Mouse (Mus musculus): ENCODE data around the gene Acot1. TPM values are rescaled to one million over a fixed set of nuclear protein-coding genes. Genes with fewer than 3 reads are reported as not detected.
"Not testable (repeated sequence)": the region's sequence is repeated elsewhere in the genome, so short reads cannot be mapped to it uniquely, and the experiment has no call there.

Gene Acot1
- polyA plus RNA-seq, 1 experiment: 47.0 TPM

GRCm38 (mm10) chr12:83998341-83999107 lies 10.8 kb upstream of the Acot1 start:
- TF ChIP-seq POLR2A (IDR thresholded peaks at IDR 0.05; ENCODE audit: borderline replicate concordance, extremely low read depth, insufficient read depth, insufficient read length, poor library complexity, severe bottlenecking) (no peak), CTCF (IDR thresholded peaks at IDR 0.05; ENCODE audit: borderline replicate concordance, extremely low read depth, insufficient read depth, insufficient read length) (no peak)
- peak; percentile 69 for DNase-seq (ENCODE audit: low read depth)

GRCm38 (mm10) chr12:83999237-83999636 lies 10.1 kb upstream of the Acot1 start:
- peak; percentile 30 for DNase-seq (ENCODE audit: low read depth)

GRCm38 (mm10) chr12:84000418-84000817 lies 8.9 kb upstream of the Acot1 start:
- no peak for TF ChIP-seq CTCF (IDR thresholded peaks at IDR 0.05; ENCODE audit: borderline replicate concordance, extremely low read depth, insufficient read depth, insufficient read length)
- no peak for TF ChIP-seq POLR2A (IDR thresholded peaks at IDR 0.05; ENCODE audit: borderline replicate concordance, extremely low read depth, insufficient read depth, insufficient read length, poor library complexity, severe bottlenecking)
- DNase-seq (ENCODE audit: low read depth): no peak

GRCm38 (mm10) chr12:84003866-84004265 lies 5.4 kb upstream of the Acot1 start:
- TF ChIP-seq CTCF (IDR thresholded peaks at IDR 0.05; ENCODE audit: borderline replicate concordance, extremely low read depth, insufficient read depth, insufficient read length) (no peak), POLR2A (IDR thresholded peaks at IDR 0.05; ENCODE audit: borderline replicate concordance, extremely low read depth, insufficient read depth, insufficient read length, poor library complexity, severe bottlenecking) (no peak)
- no peak for DNase-seq (ENCODE audit: low read depth)

- TF ChIP-seq POLR2A (IDR thresholded peaks at IDR 0.05; ENCODE audit: borderline replicate concordance, extremely low read depth, insufficient read depth, insufficient read length, poor library complexity, severe bottlenecking): no peak
- DNase-seq (ENCODE audit: low read depth): no peak
Observed at GRCm38 (mm10) chr12:84008251-84008650, 1.0 kb upstream of the Acot1 start.

GRCm38 (mm10) chr12:84008729-84009128 lies 561 bp upstream of the Acot1 start:
- TF ChIP-seq CTCF (IDR thresholded peaks at IDR 0.05; ENCODE audit: borderline replicate concordance, extremely low read depth, insufficient read depth, insufficient read length) (no peak), POLR2A (IDR thresholded peaks at IDR 0.05; ENCODE audit: borderline replicate concordance, extremely low read depth, insufficient read depth, insufficient read length, poor library complexity, severe bottlenecking) (no peak)
- no peak for DNase-seq (ENCODE audit: low read depth)

GRCm38 (mm10) chr12:84010201-84010600 lies 911 bp downstream of the Acot1 start:
- TF ChIP-seq POLR2A (IDR thresholded peaks at IDR 0.05; ENCODE audit: borderline replicate concordance, extremely low read depth, insufficient read depth, insufficient read length, poor library complexity, severe bottlenecking): no peak
- no peak for TF ChIP-seq CTCF (IDR thresholded peaks at IDR 0.05; ENCODE audit: borderline replicate concordance, extremely low read depth, insufficient read depth, insufficient read length)
- peak; percentile 14 for DNase-seq (ENCODE audit: low read depth)

GRCm38 (mm10) chr12:84011251-84012040 lies 2.2 kb downstream of the Acot1 start:
- peak; percentile 96 for DNase-seq (ENCODE audit: low read depth)
- TF ChIP-seq POLR2A (IDR thresholded peaks at IDR 0.05; ENCODE audit: borderline replicate concordance, extremely low read depth, insufficient read depth, insufficient read length, poor library complexity, severe bottlenecking) (no peak), CTCF (IDR thresholded peaks at IDR 0.05; ENCODE audit: borderline replicate concordance, extremely low read depth, insufficient read depth, insufficient read length) (0 out of 2 replicates have a peak, but pooled peaks have one; percentile 1)

- DNase-seq (ENCODE audit: low read depth): no peak
- TF ChIP-seq CTCF (IDR thresholded peaks at IDR 0.05; ENCODE audit: borderline replicate concordance, extremely low read depth, insufficient read depth, insufficient read length) (peak; percentile 40; the same call in 1 of the 2 replicates), POLR2A (IDR thresholded peaks at IDR 0.05; ENCODE audit: borderline replicate concordance, extremely low read depth, insufficient read depth, insufficient read length, poor library complexity, severe bottlenecking) (no peak)
Observed at GRCm38 (mm10) chr12:84013130-84013529, 3.8 kb downstream of the Acot1 start.

- no peak for DNase-seq (ENCODE audit: low read depth)
- no peak for TF ChIP-seq POLR2A (IDR thresholded peaks at IDR 0.05; ENCODE audit: borderline replicate concordance, extremely low read depth, insufficient read depth, insufficient read length, poor library complexity, severe bottlenecking)
- TF ChIP-seq CTCF (IDR thresholded peaks at IDR 0.05; ENCODE audit: borderline replicate concordance, extremely low read depth, insufficient read depth, insufficient read length): no peak
Observed at GRCm38 (mm10) chr12:84013701-84014100, 4.4 kb downstream of the Acot1 start.

GRCm38 (mm10) chr12:84020528-84020927 lies 11.2 kb downstream of the Acot1 start:
- DNase-seq (ENCODE audit: low read depth): peak; percentile 70

GRCm38 (mm10) chr12:84022266-84022665 lies 13.0 kb downstream of the Acot1 start:
- DNase-seq (ENCODE audit: low read depth): not testable (repeated sequence)
